In genomic region chr3:88407090-88407489, GRCm38 (mm10) we compare ENCODE assay signal across 7 mouse cellular contexts. TPM values are rescaled to one million over a fixed set of nuclear protein-coding genes. Genes with fewer than 3 reads are reported as not detected.
A peak's percentile ranks its signal among the peaks of the same experiment; 100 is the strongest.
DNase-seq lines count a peak whose midpoint lies in the region; ATAC-seq and TF ChIP-seq lines count a peak whose summit lies in the region.

No protein-coding gene starts in this region.

- H3K4me1 ChIP-seq in G1E (ENCODE audit: insufficient read depth, low read depth, low read length), result peaks cover 65% of the 10 kb centered on the region
- H3K4me1 ChIP-seq in embryonic facial prominence, embryonic 15.5 days, result peaks cover 31% of the 10 kb centered on the region
- peaks cover 17% of the 10 kb centered on the region for H3K4me1 ChIP-seq in heart, embryonic 16.5 days (ENCODE audit: control insufficient read depth, insufficient read depth, low read length)
- peaks cover 17% of the 10 kb centered on the region for H3K4me1 ChIP-seq in lung, embryonic 16.5 days (replicated peaks; ENCODE audit: control insufficient read depth, insufficient read depth, low read length)

- 0 out of 2 replicates have a peak overlapping the region, but pooled peaks have one; percentile 12 for H3K27ac ChIP-seq in embryonic facial prominence, embryonic 15.5 days (replicated peaks)
- no peak overlapping the region for H3K27ac ChIP-seq in heart, embryonic 16.5 days (ENCODE audit: low read length)
- H3K27ac ChIP-seq in lung, embryonic 16.5 days (ENCODE audit: low read length), result no peak overlapping the region

- no peaks in the 10 kb centered on the region for H3K27me3 ChIP-seq in G1E (ENCODE audit: insufficient read depth, low read length)
- no peaks in the 10 kb centered on the region for H3K27me3 ChIP-seq in embryonic facial prominence, embryonic 15.5 days
- no peaks in the 10 kb centered on the region for H3K27me3 ChIP-seq in heart, embryonic 16.5 days (ENCODE audit: control insufficient read depth, insufficient read depth, low read length)
- no peaks in the 10 kb centered on the region for H3K27me3 ChIP-seq in lung, embryonic 16.5 days (ENCODE audit: control insufficient read depth, insufficient read depth, low read depth, low read length)

- peak; percentile 58 for DNase-seq in G1E (ENCODE audit: low spot score)
- DNase-seq in adrenal gland, postnatal 36 days, result peak; percentile 59 to 76
- peak; percentile 47 to 82 for DNase-seq in layer of hippocampus, adult 18-20 months (ENCODE audit: low spot score in 2 of 2)
- peak; percentile 74 for DNase-seq in right cerebral cortex, adult 18-20 months

- no peaks in the 10 kb centered on the region for H3K9me3 ChIP-seq in G1E (replicated peaks)
- no peaks in the 10 kb centered on the region for H3K9me3 ChIP-seq in embryonic facial prominence, embryonic 15.5 days (replicated peaks)
- H3K9me3 ChIP-seq in heart, embryonic 16.5 days (replicated peaks; ENCODE audit: control insufficient read depth, low read length), result no peaks in the 10 kb centered on the region
- no peaks in the 10 kb centered on the region for H3K9me3 ChIP-seq in lung, embryonic 16.5 days (ENCODE audit: control insufficient read depth, low read length)

- peak; percentile 79 for TF ChIP-seq CTCF in G1E (IDR thresholded peaks at IDR 0.05; ENCODE audit: low read depth, low read length)

- no peak overlapping the region; the same call in 1 of the 2 replicates for H3K4me3 ChIP-seq in G1E (ENCODE audit: low read depth, low read length)
- no peak overlapping the region for H3K4me3 ChIP-seq in embryonic facial prominence, embryonic 15.5 days (replicated peaks)
- no peak overlapping the region for H3K4me3 ChIP-seq in heart, embryonic 16.5 days (ENCODE audit: low read length)
- no peak overlapping the region for H3K4me3 ChIP-seq in lung, embryonic 16.5 days (ENCODE audit: low read length)

- H3K36me3 ChIP-seq in G1E (replicated peaks), result peaks cover 84% of the 10 kb centered on the region
- H3K36me3 ChIP-seq in embryonic facial prominence, embryonic 15.5 days, result peaks cover 23% of the 10 kb centered on the region
- H3K36me3 ChIP-seq in heart, embryonic 16.5 days (ENCODE audit: control insufficient read depth, insufficient read depth), result peaks cover 6% of the 10 kb centered on the region; the same call in 1 of the 2 replicates
- peaks cover 2% of the 10 kb centered on the region; the same call in 1 of the 2 replicates for H3K36me3 ChIP-seq in lung, embryonic 16.5 days (ENCODE audit: control insufficient read depth, insufficient read depth, low read length)

- WGBS in embryonic facial prominence, embryonic 15.5 days, result 2% methylated on average over 2 of the region's 2 CpGs
- 1% methylated on average over 2 of the region's 2 CpGs for WGBS in heart, embryonic 16.5 days
- WGBS in lung, embryonic 16.5 days, result 0% methylated on average over 2 of the region's 2 CpGs

- 0 out of 2 replicates have a peak, but pooled peaks have one; percentile 12 for ATAC-seq in G1E (ENCODE audit: extremely low read depth, insufficient number of reproducible peaks, low FRiP score, poor library complexity, severe bottlenecking)
- ATAC-seq in embryonic facial prominence, embryonic 15.5 days (ENCODE audit: insufficient number of reproducible peaks, low FRiP score, low TSS enrichment, low read depth), result no peak
- ATAC-seq in heart, embryonic 16.5 days (replicated peaks; ENCODE audit: extremely low read depth, insufficient read depth, low FRiP score), result 0 out of 2 replicates have a peak, but pooled peaks have one; percentile 9
- 0 out of 2 replicates have a peak, but pooled peaks have one; percentile 7 for ATAC-seq in lung, embryonic 16.5 days (ENCODE audit: low read depth)

- H3K4me2 ChIP-seq in embryonic facial prominence, embryonic 15.5 days (replicated peaks), result no peak overlapping the region
- H3K4me2 ChIP-seq in heart, embryonic 16.5 days (ENCODE audit: low read depth, low read length), result no peak overlapping the region
- no peak overlapping the region for H3K4me2 ChIP-seq in lung, embryonic 16.5 days (ENCODE audit: low read depth, low read length)

- no peak overlapping the region for H3K9ac ChIP-seq in embryonic facial prominence, embryonic 15.5 days
- no peak overlapping the region for H3K9ac ChIP-seq in heart, embryonic 16.5 days (ENCODE audit: low read length)
- no peak overlapping the region for H3K9ac ChIP-seq in lung, embryonic 16.5 days (ENCODE audit: low read length)

RNA-seq across cellular contexts. Expression of gene Pmf1, which starts 3.0 kb away (rescaled TPM):
- total RNA-seq in G1E (2014; fragmentation: Nextera tagmentation) (273 and 301 TPM in 2 replicates), G1E (2017) (110 and 117 TPM in 2 replicates)
- 254 and 283 TPM in 2 replicates for polyA plus RNA-seq in G1E (2012)
- total RNA-seq in adrenal gland, postnatal 36 days (2021), result 10 to 100 TPM; 29.4 to 43.1 TPM
- 96.0 and 108 TPM in 2 replicates for polyA plus RNA-seq in embryonic facial prominence, embryonic 15.5 days (2015; fragmentation: Nextera tagmentation; extraction: Ambion mirVana)
- 98.2 and 98.4 TPM in 2 replicates for polyA plus RNA-seq in heart, embryonic 16.5 days (2015; fragmentation: Nextera tagmentation; extraction: Ambion mirVana)
- 1 to 10 TPM; 5.9 to 6.5 TPM for total RNA-seq in layer of hippocampus, adult 18-20 months (2021)
- polyA plus RNA-seq in lung, embryonic 16.5 days (2015; fragmentation: Nextera tagmentation; extraction: Ambion mirVana), result 130 and 147 TPM in 2 replicates

RNA-seq across cellular contexts. Expression of gene Slc25a44, which starts 17.8 kb away (rescaled TPM):
- 62.0 and 62.3 TPM in 2 replicates for total RNA-seq in G1E (2014; fragmentation: Nextera tagmentation)
- total RNA-seq in G1E (2017), result 50.3 and 50.9 TPM in 2 replicates
- 17.4 and 23.0 TPM in 2 replicates for polyA plus RNA-seq in G1E (2012)
- 10 to 100 TPM; 47.2 to 48.1 TPM for total RNA-seq in adrenal gland, postnatal 36 days (2021)
- polyA plus RNA-seq in embryonic facial prominence, embryonic 15.5 days (2015; fragmentation: Nextera tagmentation; extraction: Ambion mirVana), result 16.3 and 17.9 TPM in 2 replicates
- 13.3 and 13.7 TPM in 2 replicates for polyA plus RNA-seq in heart, embryonic 16.5 days (2015; fragmentation: Nextera tagmentation; extraction: Ambion mirVana)
- total RNA-seq in layer of hippocampus, adult 18-20 months (2021), result 10 to 100 TPM; 71.9 to 73.0 TPM
- polyA plus RNA-seq in lung, embryonic 16.5 days (2015; fragmentation: Nextera tagmentation; extraction: Ambion mirVana), result 15.2 and 16.0 TPM in 2 replicates

RNA-seq across cellular contexts. Expression of gene Bglap, which starts 22.8 kb away (rescaled TPM):
- total RNA-seq in G1E (2014; fragmentation: Nextera tagmentation) (not detected in 2 replicates), G1E (2017) (not detected in 2 replicates)
- not detected in 2 replicates for polyA plus RNA-seq in G1E (2012)
- 1 to 10 TPM in 1 of 2 experiments, under 1 TPM in 1; 0.99 to 1.9 TPM for total RNA-seq in adrenal gland, postnatal 36 days (2021)
- polyA plus RNA-seq in embryonic facial prominence, embryonic 15.5 days (2015; fragmentation: Nextera tagmentation; extraction: Ambion mirVana), result 18.4 and 35.5 TPM in 2 replicates
- polyA plus RNA-seq in heart, embryonic 16.5 days (2015; fragmentation: Nextera tagmentation; extraction: Ambion mirVana), result not detected in 2 replicates
- not detected for total RNA-seq in layer of hippocampus, adult 18-20 months (2021)
- 0.94 TPM in 1 of 2 replicates, not detected in the other for polyA plus RNA-seq in lung, embryonic 16.5 days (2015; fragmentation: Nextera tagmentation; extraction: Ambion mirVana)

RNA-seq across cellular contexts. Expression of gene Bglap2, which starts 28.6 kb away (rescaled TPM):
- not detected in 2 replicates for total RNA-seq in G1E (2014; fragmentation: Nextera tagmentation)
- not detected in 2 replicates for total RNA-seq in G1E (2017)
- not detected in 2 replicates for polyA plus RNA-seq in G1E (2012)
- total RNA-seq in adrenal gland, postnatal 36 days (2021), result not detected
- polyA plus RNA-seq in embryonic facial prominence, embryonic 15.5 days (2015; fragmentation: Nextera tagmentation; extraction: Ambion mirVana), result 13.8 and 15.5 TPM in 2 replicates
- not detected in 2 replicates for polyA plus RNA-seq in heart, embryonic 16.5 days (2015; fragmentation: Nextera tagmentation; extraction: Ambion mirVana)
- total RNA-seq in layer of hippocampus, adult 18-20 months (2021), result not detected
- polyA plus RNA-seq in lung, embryonic 16.5 days (2015; fragmentation: Nextera tagmentation; extraction: Ambion mirVana), result 0.43 TPM in 1 of 2 replicates, not detected in the other

RNA-seq across cellular contexts. Expression of gene Bglap3, which starts 34.5 kb away (rescaled TPM):
- total RNA-seq in G1E (2014; fragmentation: Nextera tagmentation) (not detected in 2 replicates), G1E (2017) (0.16 and 0.17 TPM in 2 replicates)
- polyA plus RNA-seq in G1E (2012), result not detected in 2 replicates
- total RNA-seq in adrenal gland, postnatal 36 days (2021), result under 1 TPM in 1 of 2 experiments, not detected in 1; 0.76 TPM
- polyA plus RNA-seq in embryonic facial prominence, embryonic 15.5 days (2015; fragmentation: Nextera tagmentation; extraction: Ambion mirVana), result 19.8 and 20.4 TPM in 2 replicates
- polyA plus RNA-seq in heart, embryonic 16.5 days (2015; fragmentation: Nextera tagmentation; extraction: Ambion mirVana), result 0.21 TPM in 1 of 2 replicates, not detected in the other
- total RNA-seq in layer of hippocampus, adult 18-20 months (2021), result under 1 TPM; 0.23 to 0.97 TPM
- 0.13 TPM in 1 of 2 replicates, not detected in the other for polyA plus RNA-seq in lung, embryonic 16.5 days (2015; fragmentation: Nextera tagmentation; extraction: Ambion mirVana)

Comparison
In these comparisons a context has a peak if more than half of its experiments do, and no peak if none do; other contexts are left out.
1. RNA of gene Bglap, which starts 22.8 kb away (polyA plus RNA-seq): 18.4 to 35.5 TPM in embryonic facial prominence, embryonic 15.5 days; 0.94 TPM in lung, embryonic 16.5 days, not detected in heart, embryonic 16.5 days and not detected in G1E; every median in the first group is over 10 times any median in the second.
2. Peak in every context shown above with its lines, with median percentiles within 50 percentile points of each other: DNase-seq.